Mouse (Mus musculus) frontal cortex, adult (tissue): ENCODE data around the gene Nf2.

Experiments used
- ATAC-seq: cut with Nextera tagmentation; 2 replicates; pipeline ENCODE4 v1.9.2; 2017; ENCODE audit warnings: mild to moderate bottlenecking, moderate library complexity, mixed read lengths; ENCODE audit not compliant: low TSS enrichment

Nf2 gene

DNA sequence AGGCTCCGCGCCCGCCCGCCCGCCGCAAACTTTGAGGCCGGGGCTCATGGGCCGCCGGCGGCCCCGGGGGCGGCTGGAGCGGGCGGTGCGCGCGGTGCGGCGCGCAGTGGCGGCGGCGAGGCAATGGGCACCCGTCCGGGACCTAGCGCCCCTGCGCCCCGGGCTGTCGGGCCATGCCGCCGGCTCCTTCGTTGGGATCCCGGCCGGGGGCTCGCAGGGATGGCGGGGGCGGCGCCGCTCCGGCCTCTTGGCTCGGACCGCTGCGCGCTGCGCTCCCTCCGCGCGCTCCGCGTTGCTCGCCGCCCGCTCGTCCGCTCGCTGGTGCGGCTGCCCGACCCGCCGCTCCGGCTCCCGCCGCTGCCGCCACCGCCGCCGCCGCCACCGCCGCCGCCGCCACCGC is 102.6 kb downstream of the Nf2 start, which contains the start of gene Cabp7:
Cabp7 (minus strand) TSS at position 46 of the 400 bp plus-strand sequence.
- ATAC-seq, result no peak

DNA sequence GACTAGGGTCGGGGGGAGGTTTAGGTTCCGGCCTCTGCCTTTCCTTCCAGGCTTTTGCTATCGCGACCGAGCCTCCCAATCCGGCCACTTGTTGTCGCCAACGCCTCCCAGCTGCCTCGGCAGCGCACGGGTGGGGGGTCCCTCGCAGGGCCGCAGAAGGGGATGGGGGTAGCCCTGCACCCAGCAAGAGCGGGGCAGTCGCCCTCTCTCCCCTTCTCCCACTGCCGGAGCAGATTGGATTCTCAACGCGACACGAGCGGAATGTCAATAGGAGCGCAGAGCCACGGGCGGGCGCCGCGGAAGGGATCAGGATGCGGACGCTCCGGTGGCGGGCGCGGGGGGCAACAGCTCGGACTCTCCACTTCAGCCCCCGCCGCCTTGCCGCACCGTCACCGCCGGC is 103.4 kb downstream of the Nf2 start:
- no peak for ATAC-seq

DNA sequence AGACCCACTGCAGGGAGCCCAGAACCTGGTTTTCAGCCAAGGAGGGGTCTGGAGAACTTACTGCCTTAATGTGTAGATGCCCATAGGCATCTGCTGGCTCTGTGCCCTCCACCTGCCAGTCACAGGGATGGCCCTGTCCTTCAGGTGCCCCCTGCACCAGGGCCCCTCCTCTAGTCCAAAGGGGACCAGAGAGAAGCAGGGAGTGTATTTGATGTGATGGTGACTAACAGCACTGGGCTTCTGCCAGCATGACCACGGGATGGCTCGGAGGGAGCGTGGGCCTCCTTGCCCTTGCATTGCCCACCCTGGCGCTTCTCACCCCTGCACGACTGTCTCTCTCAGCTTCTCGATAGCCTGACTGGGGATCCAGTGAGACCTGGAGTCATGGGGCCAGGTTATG is 104.6 kb downstream of the Nf2 start:
- ATAC-seq, result no peak

DNA sequence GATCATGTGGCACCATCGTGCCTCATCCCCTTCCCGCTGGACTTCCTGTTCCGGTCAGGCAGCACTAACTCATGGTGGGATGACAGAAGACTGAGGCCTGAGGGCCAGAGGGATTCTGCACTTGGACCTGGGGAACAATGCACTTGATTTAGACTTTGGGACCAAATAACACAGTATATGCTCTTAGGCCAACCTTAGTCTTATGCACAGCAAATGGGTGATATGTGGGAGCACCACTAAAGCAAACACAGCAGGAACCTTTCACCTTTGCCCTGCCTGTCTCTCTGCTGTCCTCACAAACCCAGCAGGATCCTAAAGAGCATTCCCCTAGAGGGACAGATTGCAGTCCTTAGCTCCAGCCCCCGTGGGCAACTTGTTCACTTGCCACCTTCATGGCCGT is 108.6 kb downstream of the Nf2 start:
- ATAC-seq, result no peak

DNA sequence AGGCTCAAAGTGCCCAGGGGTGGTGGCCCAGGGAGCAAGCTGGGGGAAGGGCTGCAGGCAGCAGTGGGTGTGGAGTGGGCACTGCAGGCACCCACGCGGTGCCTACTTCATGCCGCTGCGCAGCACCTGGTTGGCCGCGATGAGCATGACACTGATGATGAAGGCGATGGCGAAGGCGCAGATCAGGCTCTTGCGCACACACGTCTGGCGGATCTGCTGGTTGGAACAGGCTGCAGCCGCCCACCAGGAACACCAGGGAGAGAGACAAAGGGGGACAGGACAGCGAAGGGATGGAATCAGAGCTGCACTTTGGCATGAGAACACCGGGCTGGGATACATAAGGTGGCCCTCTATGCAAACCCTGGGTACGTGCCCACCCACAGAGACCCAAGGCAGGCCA is 110.6 kb downstream of the Nf2 start:
- peak; percentile 31; the same call in 1 of the 2 replicates for ATAC-seq

- peak; percentile 25; the same call in 1 of the 2 replicates for ATAC-seq
Measured at GRCm38 (mm10) chr11:4737682-4738081, 111.7 kb downstream of the Nf2 start.

DNA sequence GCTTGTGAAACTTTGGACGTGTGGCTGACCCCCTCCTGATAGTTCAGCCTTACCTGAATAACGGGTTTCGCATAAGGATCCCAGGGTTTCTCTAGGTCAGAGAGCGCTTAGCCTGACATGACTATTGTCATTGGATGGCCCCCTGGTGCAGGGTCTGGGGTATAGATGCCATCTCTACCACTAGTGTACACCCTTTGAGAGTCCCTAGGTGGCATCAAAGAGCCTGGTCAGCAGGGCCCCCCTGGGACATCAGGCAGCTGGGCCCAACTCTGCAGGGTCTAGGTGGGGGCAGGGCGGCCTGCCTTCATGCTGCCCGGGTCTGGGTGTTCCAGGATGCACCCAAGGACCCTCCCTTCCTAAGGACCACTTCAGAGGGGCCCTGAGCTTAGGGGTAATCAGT is 113.0 kb downstream of the Nf2 start:
- ATAC-seq, result no peak

DNA sequence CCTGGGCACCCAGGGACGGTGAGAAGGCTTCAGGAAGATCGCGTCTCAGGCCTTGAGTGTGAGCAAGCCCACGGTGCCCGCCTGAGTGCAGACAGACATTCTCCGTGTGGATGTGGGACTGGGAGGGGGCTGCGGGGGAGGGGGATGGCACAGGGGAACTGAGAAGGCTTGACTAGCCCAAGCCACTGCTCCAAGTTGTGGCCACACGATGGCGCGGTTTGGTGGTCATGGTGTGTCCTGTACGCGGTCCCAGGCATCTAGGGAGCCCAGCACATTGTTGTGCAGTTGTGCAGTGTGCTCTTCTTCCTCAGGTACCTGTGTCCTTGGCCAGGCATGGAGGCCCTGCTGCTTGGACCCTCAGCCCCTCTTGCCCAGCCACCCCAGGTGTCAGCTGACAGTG is 115.2 kb downstream of the Nf2 start:
- no peak for ATAC-seq

- ATAC-seq, result no peak
Measured at GRCm38 (mm10) chr11:4731781-4732180, 117.6 kb downstream of the Nf2 start.

DNA sequence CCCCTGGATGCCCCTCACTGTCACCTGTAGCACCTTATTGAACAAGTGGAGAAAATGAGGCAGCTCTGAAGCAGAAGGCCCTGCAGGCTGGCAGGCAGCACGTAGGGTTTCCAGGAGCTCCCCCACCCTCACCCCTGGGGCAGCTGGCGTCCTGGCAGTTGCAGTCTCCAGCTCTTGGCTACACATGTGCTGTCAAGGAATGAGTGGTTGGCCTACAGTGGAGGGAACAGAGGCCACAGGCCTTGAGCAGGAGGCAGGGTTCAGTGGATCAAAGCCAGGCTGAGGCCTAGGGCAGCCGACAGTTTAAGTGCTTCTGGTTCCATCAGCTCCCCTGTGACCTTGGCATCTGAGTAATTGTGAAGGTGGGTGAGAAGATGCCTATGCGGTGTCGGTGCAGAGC is 118.4 kb downstream of the Nf2 start:
- ATAC-seq, result no peak

DNA sequence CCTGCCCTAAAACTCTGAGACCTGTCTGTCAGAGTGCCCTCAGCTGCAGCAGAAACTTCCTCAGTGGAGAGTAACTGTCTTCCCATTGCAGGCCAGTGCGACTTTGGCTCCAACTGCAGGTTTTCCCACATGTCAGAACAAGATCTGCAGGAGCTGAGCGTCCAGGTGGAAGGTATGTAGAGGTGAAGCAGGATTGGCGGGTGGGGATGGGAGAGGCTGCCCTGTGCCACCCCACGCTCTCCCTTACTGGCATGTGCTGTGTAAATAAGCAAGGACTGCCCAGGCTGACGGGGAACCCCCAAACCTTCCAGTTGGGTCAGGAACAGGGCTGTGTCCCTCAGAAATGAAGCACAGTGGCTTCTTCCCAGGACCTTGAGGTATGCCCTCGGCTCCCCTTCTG is 119.2 kb downstream of the Nf2 start:
- ATAC-seq, result no peak

DNA sequence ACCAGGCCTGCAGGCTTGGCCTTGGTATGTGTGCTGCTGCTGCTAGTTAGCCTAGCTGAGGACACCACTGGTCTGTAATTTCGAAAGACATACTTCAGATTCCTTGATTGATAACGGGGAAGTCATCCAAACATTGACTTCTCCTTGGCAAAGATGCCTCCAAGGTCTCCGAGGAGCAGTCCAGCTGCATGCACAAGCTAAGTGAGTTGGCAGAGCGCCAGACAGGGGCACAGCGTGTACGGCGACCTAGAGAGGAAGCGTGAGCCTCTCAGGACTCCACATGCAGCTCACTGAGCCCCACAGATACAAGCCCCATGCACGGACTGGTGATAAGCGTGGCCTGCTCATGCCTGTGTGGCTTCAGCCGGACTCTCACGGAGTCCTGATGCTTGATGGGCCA is 119.7 kb downstream of the Nf2 start:
- ATAC-seq, result no peak

GRCm38 (mm10) chr11:4721728-4722127 is 127.6 kb downstream of the Nf2 start:
- ATAC-seq, result no peak

GRCm38 (mm10) chr11:4720900-4721580 is 128.3 kb downstream of the Nf2 start:
- ATAC-seq, result peak; percentile 71

DNA sequence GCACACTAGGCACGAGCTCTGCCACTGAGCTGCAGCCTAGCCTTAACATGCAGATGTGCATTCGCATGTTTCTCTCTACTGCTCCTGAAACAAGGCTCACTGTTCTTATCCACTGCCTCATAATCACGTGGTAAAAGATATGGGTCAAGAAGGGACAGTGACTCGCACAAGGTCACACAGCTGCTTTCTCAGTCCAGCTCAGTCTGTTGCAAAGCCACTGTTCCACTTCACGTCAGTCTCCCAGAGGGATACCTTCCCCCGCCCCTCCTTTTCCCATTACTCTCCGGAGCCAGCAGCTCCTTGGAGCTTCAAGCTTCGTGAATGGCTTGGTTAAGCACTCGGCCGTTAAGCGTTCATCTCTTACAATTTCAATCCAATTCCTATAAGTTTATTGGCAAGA is 128.9 kb downstream of the Nf2 start:
- ATAC-seq, result no peak

- no peak for ATAC-seq
Measured at GRCm38 (mm10) chr11:4719961-4720360, 129.4 kb downstream of the Nf2 start.

- ATAC-seq, result peak; percentile 49; the same call in 1 of the 2 replicates
Measured at GRCm38 (mm10) chr11:4718548-4718947, 130.8 kb downstream of the Nf2 start.

DNA sequence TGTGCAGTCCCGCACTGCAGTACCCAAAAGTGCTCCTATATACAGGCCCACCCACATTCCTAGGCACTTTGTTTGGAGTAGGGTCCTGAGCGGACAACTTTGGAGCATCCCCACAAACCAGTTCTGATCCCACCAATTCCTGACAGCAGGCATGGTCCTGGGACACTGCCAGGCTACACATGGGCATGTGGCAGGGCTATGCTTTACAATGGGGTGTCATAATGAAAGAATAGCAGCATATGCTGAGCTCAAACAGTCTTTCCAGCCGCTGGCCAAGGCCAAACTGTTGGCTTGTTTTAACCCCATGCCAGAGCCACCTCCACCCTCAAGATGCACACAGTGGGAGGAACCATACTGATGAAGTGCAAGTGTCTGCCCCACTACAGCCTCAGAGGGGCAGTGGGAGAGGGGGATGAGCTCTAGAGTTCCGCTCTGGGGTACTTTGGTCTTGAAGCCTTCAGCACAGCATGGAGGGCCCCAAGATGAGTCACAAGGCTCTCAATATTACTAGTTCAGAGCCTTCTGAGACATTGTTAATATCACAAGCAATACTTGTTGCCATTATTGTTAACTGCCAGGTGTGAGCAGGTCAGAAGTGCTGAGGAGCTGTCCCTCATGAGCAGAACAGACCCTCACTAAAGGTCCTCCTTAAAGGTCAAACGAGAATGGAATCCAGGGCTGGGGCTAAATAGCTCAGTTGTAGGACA is 132.7 kb downstream of the Nf2 start:
- ATAC-seq, result no peak
